Mouse (Mus musculus) limb, embryonic 13.5 days (tissue): ENCODE data around the gene Ppp3ca. TPM values are rescaled to one million over a fixed set of nuclear protein-coding genes. Genes with fewer than 3 reads are reported as not detected.

Experiments
- ATAC-seq: fragments of 200-750 bp; cut with Nextera tagmentation; 2 replicates; pipeline ENCODE4 v1.8.0; 2017; ENCODE audit warnings: low read depth, moderate number of reproducible peaks, moderate TSS enrichment; ENCODE audit not compliant: low FRiP score
- H3K27ac ChIP-seq: fragments of 300-500 bp; sonication (generic); 2 replicates; pipeline ENCODE4 v1.5.1; 2015; ENCODE audit warnings: inconsistent platforms, mild to moderate bottlenecking, moderate library complexity
- H3K27me3 ChIP-seq: fragments of 300-500 bp; sonication (generic); 2 replicates; pipeline ENCODE4 v1.6.1; 2015; ENCODE audit warnings: mild to moderate bottlenecking, inconsistent platforms
- H3K36me3 ChIP-seq: fragments of 300-500 bp; sonication (generic); 2 replicates; pipeline ENCODE4 v1.6.1; 2015; ENCODE audit warnings: inconsistent platforms, mild to moderate bottlenecking, moderate library complexity
- H3K4me1 ChIP-seq: fragments of 300-500 bp; sonication (generic); 2 replicates; pipeline ENCODE4 v1.6.1; 2015; ENCODE audit warnings: inconsistent platforms
- H3K4me2 ChIP-seq: fragments of 300-500 bp; sonication (generic); replicated peaks from 2 replicates; pipeline ENCODE4 v1.6.1; 2015; ENCODE audit warnings: inconsistent platforms, mild to moderate bottlenecking, moderate library complexity
- H3K4me3 ChIP-seq: fragments of 300-500 bp; sonication (generic); 2 replicates; pipeline ENCODE4 v1.5.1; 2015; ENCODE audit warnings: moderate library complexity, mild to moderate bottlenecking, inconsistent platforms
- H3K9ac ChIP-seq: fragments of 300-500 bp; sonication (generic); 2 replicates; pipeline ENCODE4 v1.6.1; 2015; ENCODE audit warnings: mild to moderate bottlenecking, inconsistent platforms
- H3K9me3 ChIP-seq: fragments of 300-500 bp; sonication (generic); 2 replicates; pipeline ENCODE4 v1.6.1; 2016; ENCODE audit warnings: inconsistent platforms
- WGBS: fragments of 180-500 bp; shearing (Covaris S2); methylation state at CpG from one replicate; pipeline ENCODE4 v1.1.7; 2015; 5-methylcytosine and 5-hydroxymethylcytosine counted together
- polyA plus RNA-seq: library from polyadenylated mRNA; unstranded; fragments of >200 nt; fragmentation: Nextera tagmentation; extraction: Ambion mirVana; gene quantifications from 2 replicates; pipeline ENCODE4 v1.2.1, GENCODE M21; 2015

Gene Ppp3ca
- polyA plus RNA-seq, 1 experiment from 2014 or later = 67.4 TPM

DNA sequence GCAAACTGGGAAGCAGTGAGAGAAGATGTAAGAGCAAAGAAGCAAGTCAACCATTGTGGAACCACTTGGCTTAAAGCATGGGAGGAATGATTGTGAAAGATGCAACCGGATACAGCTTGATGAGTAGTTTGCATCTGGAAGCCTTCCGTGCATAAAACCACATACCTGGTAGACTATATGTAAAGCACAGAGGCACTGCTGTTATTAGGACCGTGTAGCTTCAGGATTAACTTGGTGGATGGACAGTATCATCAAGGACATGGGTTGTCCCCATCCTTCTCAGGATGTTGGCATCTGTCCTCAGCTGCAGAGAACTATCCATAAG lies 271.6 kb downstream of the Ppp3ca start:
- WGBS = 80% methylated on average over 3 of the region's 3 CpGs

DNA sequence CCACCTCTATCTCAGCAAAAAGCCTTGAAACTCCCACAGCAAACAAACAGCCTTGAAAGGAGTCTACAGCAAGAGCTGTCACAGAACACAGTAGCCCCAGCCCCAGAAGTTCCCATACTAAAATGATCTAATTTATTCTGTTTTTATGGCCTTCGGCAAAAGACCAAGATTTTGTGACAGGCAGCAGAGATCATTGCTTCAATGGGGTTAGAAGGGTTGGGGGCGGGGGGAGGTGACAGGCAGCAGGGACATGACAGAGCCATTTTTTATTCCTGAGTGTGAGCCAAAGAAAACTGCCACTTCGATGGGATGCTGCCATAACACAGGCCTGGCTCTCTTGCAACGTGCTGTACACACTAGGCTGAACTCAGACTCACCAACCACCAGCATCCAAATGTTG lies 275.6 kb downstream of the Ppp3ca start:
- no peak overlapping the region for H3K4me2 ChIP-seq

More for the DNA sequence above, 271.6 kb downstream of the Ppp3ca start:
- Histone ChIP-seq H3K4me3 (no peak overlapping the region), H3K36me3 (peaks cover 8% of the 10 kb centered on the region), H3K9ac (no peak overlapping the region), H3K4me2 (no peak overlapping the region), H3K4me1 (peaks cover 9% of the 10 kb centered on the region), H3K9me3 (no peaks in the 10 kb centered on the region), H3K27ac (no peak overlapping the region), H3K27me3 (no peaks in the 10 kb centered on the region)
- no peak for ATAC-seq

GRCm38 (mm10) chr3:136946662-136947061 lies 276.7 kb downstream of the Ppp3ca start:
- 78% methylated on average over 2 of the region's 2 CpGs for WGBS
- H3K9me3 ChIP-seq = no peaks in the 10 kb centered on the region

More for the DNA sequence above, 275.6 kb downstream of the Ppp3ca start:
- no peak for ATAC-seq
- no peak overlapping the region for H3K4me3 ChIP-seq
- no peaks in the 10 kb centered on the region for H3K36me3 ChIP-seq
- no peak overlapping the region for H3K27ac ChIP-seq
- no peak overlapping the region for H3K9ac ChIP-seq
- WGBS = 72% methylated on average over 4 of the region's 4 CpGs
- H3K9me3 ChIP-seq = no peaks in the 10 kb centered on the region
- no peaks in the 10 kb centered on the region for H3K27me3 ChIP-seq
- peaks cover 9% of the 10 kb centered on the region for H3K4me1 ChIP-seq

DNA sequence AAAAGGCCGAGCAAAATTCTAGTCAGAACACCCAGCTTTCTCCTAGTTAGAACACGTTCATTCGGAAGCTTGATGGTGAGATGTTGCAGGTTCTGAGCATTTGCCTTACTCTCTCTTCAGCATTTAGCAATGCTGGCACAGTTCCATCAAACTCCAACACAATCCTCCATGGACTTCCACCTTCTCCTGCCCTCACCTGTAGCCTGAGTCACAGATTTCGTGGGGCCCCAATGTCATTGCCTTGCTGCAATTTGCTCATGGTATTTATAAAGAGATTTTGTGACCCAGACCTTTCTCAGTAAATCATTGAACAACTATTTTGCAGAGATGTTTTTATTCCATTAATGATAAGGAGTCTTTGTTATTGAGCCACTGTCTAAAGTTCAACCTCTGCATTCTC lies 278.2 kb downstream of the Ppp3ca start:
- H3K27me3 ChIP-seq = no peaks in the 10 kb centered on the region
- no peaks in the 10 kb centered on the region for H3K9me3 ChIP-seq
- H3K4me1 ChIP-seq = no peaks in the 10 kb centered on the region
- ATAC-seq = no peak
- no peak overlapping the region for H3K27ac ChIP-seq
- 79% methylated on average over 4 of the region's 4 CpGs for WGBS
- no peak overlapping the region for H3K9ac ChIP-seq
- no peaks in the 10 kb centered on the region for H3K36me3 ChIP-seq
- H3K4me2 ChIP-seq = no peak overlapping the region
- no peak overlapping the region for H3K4me3 ChIP-seq

More at GRCm38 (mm10) chr3:136946662-136947061, 276.7 kb downstream of the Ppp3ca start:
- H3K9ac ChIP-seq = no peak overlapping the region
- H3K27ac ChIP-seq = no peak overlapping the region
- no peak for ATAC-seq
- no peaks in the 10 kb centered on the region for H3K36me3 ChIP-seq
- no peak overlapping the region for H3K4me3 ChIP-seq
- H3K4me2 ChIP-seq = no peak overlapping the region
- H3K27me3 ChIP-seq = no peaks in the 10 kb centered on the region
- H3K4me1 ChIP-seq = peaks cover 4% of the 10 kb centered on the region

GRCm38 (mm10) chr3:136951792-136952191 lies 281.9 kb downstream of the Ppp3ca start:
- 86% methylated on average over 1 of the region's 1 CpGs for WGBS
- no peaks in the 10 kb centered on the region for H3K27me3 ChIP-seq
- no peak overlapping the region for H3K27ac ChIP-seq
- no peak overlapping the region for H3K4me2 ChIP-seq
- H3K9me3 ChIP-seq = no peaks in the 10 kb centered on the region
- H3K4me1 ChIP-seq = no peaks in the 10 kb centered on the region
- H3K36me3 ChIP-seq = no peaks in the 10 kb centered on the region
- no peak overlapping the region for H3K9ac ChIP-seq
- H3K4me3 ChIP-seq = no peak overlapping the region
- no peak for ATAC-seq

- no peaks in the 10 kb centered on the region for H3K4me1 ChIP-seq
- no peak overlapping the region for H3K9ac ChIP-seq
- WGBS = 91% methylated on average over 1 of the region's 1 CpGs
- no peak for ATAC-seq
- H3K27ac ChIP-seq = no peak overlapping the region
- H3K27me3 ChIP-seq = no peaks in the 10 kb centered on the region
- no peak overlapping the region for H3K4me3 ChIP-seq
- no peaks in the 10 kb centered on the region for H3K36me3 ChIP-seq
- no peaks in the 10 kb centered on the region for H3K9me3 ChIP-seq
- H3K4me2 ChIP-seq = no peak overlapping the region
Measured at GRCm38 (mm10) chr3:136952822-136953221, 282.9 kb downstream of the Ppp3ca start.

GRCm38 (mm10) chr3:136955043-136955442 lies 285.1 kb downstream of the Ppp3ca start:
- no peak overlapping the region for H3K9ac ChIP-seq
- no peaks in the 10 kb centered on the region for H3K9me3 ChIP-seq
- no peak overlapping the region for H3K27ac ChIP-seq
- no peaks in the 10 kb centered on the region for H3K36me3 ChIP-seq
- WGBS = 91% methylated on average over 2 of the region's 2 CpGs
- H3K4me3 ChIP-seq = no peak overlapping the region
- H3K4me1 ChIP-seq = no peaks in the 10 kb centered on the region
- no peak overlapping the region for H3K4me2 ChIP-seq
- ATAC-seq = no peak
- H3K27me3 ChIP-seq = no peaks in the 10 kb centered on the region

- Histone ChIP-seq H3K4me3 (no peak overlapping the region), H3K4me1 (no peaks in the 10 kb centered on the region), H3K9ac (no peak overlapping the region), H3K27ac (no peak overlapping the region), H3K36me3 (no peaks in the 10 kb centered on the region), H3K9me3 (no peaks in the 10 kb centered on the region), H3K27me3 (no peaks in the 10 kb centered on the region), H3K4me2 (no peak overlapping the region)
- WGBS = 91% methylated on average over 3 of the region's 3 CpGs
- ATAC-seq = no peak
Measured at GRCm38 (mm10) chr3:136960314-136960713, 290.4 kb downstream of the Ppp3ca start.

GRCm38 (mm10) chr3:136966786-136967185 lies 296.9 kb downstream of the Ppp3ca start:
- Histone ChIP-seq H3K4me1 (peaks cover 16% of the 10 kb centered on the region), H3K27ac (no peak overlapping the region), H3K4me3 (no peak overlapping the region), H3K9me3 (no peaks in the 10 kb centered on the region), H3K9ac (no peak overlapping the region), H3K27me3 (no peaks in the 10 kb centered on the region), H3K4me2 (no peak overlapping the region), H3K36me3 (no peaks in the 10 kb centered on the region)
- no peak for ATAC-seq
- 78% methylated on average over 5 of the region's 5 CpGs for WGBS

DNA sequence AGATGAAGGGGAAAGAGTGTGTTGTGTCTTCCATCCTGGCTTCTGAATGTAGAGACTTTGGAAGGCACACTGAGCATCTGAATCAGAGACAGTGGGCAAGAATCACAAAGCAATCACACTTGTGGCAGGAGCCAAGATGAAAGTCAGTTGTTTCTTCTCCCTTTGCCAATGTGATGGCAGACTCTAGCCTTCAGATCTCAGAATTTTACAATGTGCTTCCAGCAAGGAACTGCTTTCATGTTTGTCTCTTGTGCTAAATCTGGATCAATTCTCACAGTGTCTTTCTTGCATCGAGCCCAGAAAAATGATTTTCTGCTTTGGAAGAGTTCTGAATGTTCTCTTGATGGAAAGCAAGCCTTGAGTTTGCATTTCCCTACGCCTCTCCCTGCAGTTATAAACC lies 297.6 kb downstream of the Ppp3ca start:
- H3K9ac ChIP-seq = no peak overlapping the region
- no peak overlapping the region for H3K4me2 ChIP-seq
- peaks cover 16% of the 10 kb centered on the region for H3K4me1 ChIP-seq
- WGBS = 80% methylated on average over 2 of the region's 2 CpGs
- no peak overlapping the region for H3K27ac ChIP-seq
- no peaks in the 10 kb centered on the region for H3K36me3 ChIP-seq
- no peak overlapping the region for H3K4me3 ChIP-seq
- H3K27me3 ChIP-seq = no peaks in the 10 kb centered on the region
- ATAC-seq = no peak
- no peaks in the 10 kb centered on the region for H3K9me3 ChIP-seq

- WGBS = 22% methylated on average over 4 of the region's 4 CpGs
- Histone ChIP-seq H3K4me3 (no peak overlapping the region), H3K4me1 (peaks cover 16% of the 10 kb centered on the region), H3K9ac (no peak overlapping the region), H3K4me2 (no peak overlapping the region), H3K9me3 (no peaks in the 10 kb centered on the region), H3K36me3 (no peaks in the 10 kb centered on the region), H3K27ac (no peak overlapping the region), H3K27me3 (no peaks in the 10 kb centered on the region)
- peak; percentile 92 for ATAC-seq
Measured at GRCm38 (mm10) chr3:136969796-136970195, 299.9 kb downstream of the Ppp3ca start.

DNA sequence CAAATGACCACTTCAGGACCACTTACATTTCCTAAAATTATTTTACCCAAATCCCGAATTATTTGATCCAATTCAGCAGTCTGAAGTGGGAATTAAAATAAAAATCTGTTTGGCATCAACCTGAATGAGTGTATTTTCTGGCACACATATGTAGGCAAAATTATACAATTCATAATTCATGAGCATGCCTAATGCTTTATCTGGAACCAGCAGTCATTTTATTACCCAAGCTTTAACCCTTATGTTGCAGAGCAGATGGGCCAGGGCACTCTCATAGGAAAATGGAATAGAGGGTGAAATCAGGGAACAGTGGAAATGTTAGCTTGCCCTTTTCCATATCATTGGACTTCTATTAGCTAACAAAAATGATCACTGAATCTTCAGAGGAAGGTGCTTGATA lies 307.9 kb downstream of the Ppp3ca start:
- no peaks in the 10 kb centered on the region for H3K9me3 ChIP-seq
- no peak overlapping the region for H3K4me3 ChIP-seq
- H3K9ac ChIP-seq = no peak overlapping the region
- no peaks in the 10 kb centered on the region for H3K36me3 ChIP-seq
- no peak for ATAC-seq
- WGBS = 80% methylated on average over 1 of the region's 1 CpGs
- no peak overlapping the region for H3K27ac ChIP-seq
- H3K4me2 ChIP-seq = no peak overlapping the region
- no peaks in the 10 kb centered on the region for H3K4me1 ChIP-seq
- H3K27me3 ChIP-seq = no peaks in the 10 kb centered on the region

- Histone ChIP-seq H3K4me3 (no peak overlapping the region), H3K27ac (peak overlapping the region; percentile 15; the same call in 1 of the 2 replicates), H3K27me3 (no peaks in the 10 kb centered on the region), H3K36me3 (no peaks in the 10 kb centered on the region), H3K9ac (no peak overlapping the region), H3K9me3 (no peaks in the 10 kb centered on the region), H3K4me2 (no peak overlapping the region), H3K4me1 (no peaks in the 10 kb centered on the region)
- 64% methylated on average over 5 of the region's 5 CpGs for WGBS
- no peak; the same call in 1 of the 2 replicates for ATAC-seq
Measured at GRCm38 (mm10) chr3:136980915-136981588, 311.1 kb downstream of the Ppp3ca start.
